Mouse (Mus musculus) frontal cortex, adult (tissue): ENCODE measurements around the gene Mrgprh.

Experiments used
- ATAC-seq: cut with Nextera tagmentation; 2 replicates; pipeline ENCODE4 v1.9.2; 2017; ENCODE audit warnings: mild to moderate bottlenecking, moderate library complexity, mixed read lengths; ENCODE audit not compliant: low TSS enrichment

The Mrgprh gene

GRCm38 (mm10) chr17:12875734-12876133, at the start of gene Mrgprh:
Gene Mrgprh, plus strand, starts transcription at chr17:12876034.
- no peak for ATAC-seq

DNA sequence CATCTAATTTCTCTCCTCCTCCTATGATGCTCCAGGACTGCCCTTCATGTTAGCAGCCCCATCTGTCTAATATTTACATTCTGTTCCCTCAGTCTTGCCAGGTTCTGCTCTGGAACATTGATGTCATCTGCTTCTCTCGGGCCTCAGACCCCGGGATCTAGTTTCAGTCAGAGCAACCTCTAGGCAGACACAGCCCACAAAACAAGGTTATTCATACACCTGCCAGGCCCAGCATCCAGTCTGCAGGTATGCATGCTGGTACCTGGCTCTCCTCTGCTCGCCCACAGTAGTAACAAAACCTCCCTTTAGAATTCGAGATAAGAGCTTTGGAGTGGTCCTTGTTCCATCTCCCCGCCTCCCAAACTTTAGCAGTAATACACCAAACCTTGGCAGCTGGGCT, 45.5 kb upstream of the Mrgprh start:
- ATAC-seq = no peak

- no peak for ATAC-seq
These were observed 43.6 kb upstream of the Mrgprh start for GRCm38 (mm10) chr17:12832231-12832630.

- no peak for ATAC-seq
These were observed 43.2 kb upstream of the Mrgprh start for GRCm38 (mm10) chr17:12832657-12833056.

- no peak for ATAC-seq
These were observed 41.5 kb upstream of the Mrgprh start for GRCm38 (mm10) chr17:12834317-12834716.

DNA sequence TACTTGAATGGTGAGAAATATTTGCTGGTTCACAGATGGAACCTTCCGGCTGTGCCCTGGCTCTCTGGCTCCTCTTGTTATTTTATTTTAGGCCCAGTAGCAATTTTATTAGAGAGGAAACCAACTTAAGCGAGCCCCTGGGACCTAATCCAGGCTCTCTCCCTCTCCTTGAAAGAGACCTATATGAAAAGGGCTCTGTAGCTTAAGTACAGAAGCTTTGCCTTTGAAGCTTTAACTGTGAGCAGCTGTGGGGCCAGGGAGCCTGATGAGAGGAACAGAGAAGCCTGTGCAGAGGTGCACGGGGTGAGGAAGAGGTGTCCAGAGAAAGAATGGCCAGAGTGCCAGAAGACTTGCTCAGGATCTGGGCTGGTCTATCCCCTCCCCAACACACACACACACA, 41.0 kb upstream of the Mrgprh start:
- ATAC-seq = no peak

DNA sequence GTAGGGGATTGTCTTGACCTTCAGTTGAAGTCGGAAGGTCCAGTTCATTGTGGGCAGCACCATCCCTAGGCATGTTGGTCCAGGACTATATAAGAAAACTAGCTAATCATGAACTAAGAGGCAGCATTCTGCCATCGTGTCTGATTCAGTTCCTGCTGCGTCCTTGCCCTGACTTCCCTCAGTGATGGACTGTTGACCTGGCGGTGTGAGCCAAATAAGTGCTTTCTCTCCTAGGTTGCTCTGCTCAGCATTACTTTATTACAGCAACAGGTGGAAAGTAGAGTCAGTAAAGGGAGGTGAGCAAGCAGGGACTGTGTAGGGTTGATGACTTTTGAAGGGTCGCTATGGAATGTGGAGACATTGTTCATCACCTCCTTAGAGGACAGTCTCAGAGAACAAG, 40.1 kb upstream of the Mrgprh start:
- no peak for ATAC-seq

GRCm38 (mm10) chr17:12839475-12840267, 36.2 kb upstream of the Mrgprh start:
- ATAC-seq = peak; percentile 89

DNA sequence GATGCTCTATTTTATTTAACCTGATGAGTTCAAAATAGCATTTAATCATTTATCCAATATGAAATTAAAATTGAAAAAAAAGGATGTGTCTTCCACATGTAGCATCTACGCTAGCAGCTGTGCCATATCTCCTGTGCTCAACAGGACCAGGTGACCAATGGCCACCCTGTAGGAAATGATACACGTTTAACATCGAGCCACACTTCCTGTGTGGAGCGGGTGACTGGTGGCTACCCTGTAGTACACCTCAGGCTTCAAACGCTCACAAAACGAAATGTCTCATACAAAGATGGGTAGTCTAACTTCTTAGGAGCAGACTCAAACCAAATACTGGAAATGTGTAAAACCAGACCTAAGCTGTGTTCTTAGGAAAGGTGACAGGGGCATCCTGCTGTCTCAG, 32.0 kb upstream of the Mrgprh start:
- no peak for ATAC-seq

DNA sequence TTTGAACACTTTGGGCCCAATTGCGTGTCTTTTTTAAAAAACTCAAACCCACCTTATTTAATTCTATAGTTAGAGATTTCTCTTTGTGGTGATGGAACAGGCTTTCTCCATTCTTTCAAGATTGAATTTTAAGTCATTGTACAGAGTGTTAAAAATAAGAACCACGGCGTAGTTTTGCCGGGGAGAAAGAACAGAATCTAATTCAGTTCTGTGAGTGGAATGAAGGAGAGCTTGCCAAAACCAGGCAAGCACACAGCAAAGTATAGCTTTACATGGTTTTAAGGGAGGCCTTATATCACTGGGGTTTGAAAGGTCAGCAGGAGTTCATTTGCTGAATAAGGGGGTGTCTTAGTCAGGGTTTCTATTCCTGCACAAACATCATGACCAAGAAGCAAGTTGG, 31.3 kb upstream of the Mrgprh start:
- ATAC-seq = peak; percentile 71

DNA sequence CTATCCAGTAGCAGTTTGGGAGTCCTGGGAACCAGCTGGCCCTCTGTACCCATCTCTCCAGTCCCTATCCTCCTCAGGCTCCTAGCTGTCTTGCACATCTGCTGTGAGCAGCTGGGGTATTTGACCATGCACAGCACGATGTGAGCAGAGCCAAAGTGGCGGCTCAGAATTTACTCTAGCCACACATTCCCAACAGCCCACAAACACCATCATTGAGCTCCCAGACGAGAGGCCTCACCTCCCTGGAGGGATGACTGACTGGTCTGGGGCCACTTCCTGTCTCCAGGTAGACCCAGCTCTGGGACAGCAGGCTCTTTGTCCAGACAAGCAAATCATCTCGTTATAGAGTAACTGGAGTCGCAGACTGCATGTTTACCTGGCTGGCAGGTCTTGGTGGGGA, 30.0 kb upstream of the Mrgprh start:
- no peak for ATAC-seq

DNA sequence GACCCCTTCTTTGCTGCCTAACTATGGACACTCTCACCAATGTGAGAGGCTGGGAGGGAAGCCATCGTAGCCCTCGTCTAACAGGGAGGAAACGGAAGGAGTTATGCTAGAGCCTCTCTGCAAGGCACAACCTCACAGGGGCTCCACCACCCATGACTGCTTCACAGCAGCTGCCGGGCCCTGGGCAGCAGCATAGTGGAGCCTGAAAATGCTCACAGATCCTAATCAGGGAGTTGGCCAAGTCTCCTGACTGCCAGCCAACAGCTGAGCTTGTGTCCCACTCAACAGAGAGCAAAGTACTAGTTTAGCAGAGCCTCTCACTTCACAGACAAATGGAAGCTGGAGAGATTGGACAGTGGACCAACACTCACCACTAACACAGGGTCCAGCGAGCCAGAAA, 29.4 kb upstream of the Mrgprh start:
- ATAC-seq = peak; percentile 55; the same call in 1 of the 2 replicates

DNA sequence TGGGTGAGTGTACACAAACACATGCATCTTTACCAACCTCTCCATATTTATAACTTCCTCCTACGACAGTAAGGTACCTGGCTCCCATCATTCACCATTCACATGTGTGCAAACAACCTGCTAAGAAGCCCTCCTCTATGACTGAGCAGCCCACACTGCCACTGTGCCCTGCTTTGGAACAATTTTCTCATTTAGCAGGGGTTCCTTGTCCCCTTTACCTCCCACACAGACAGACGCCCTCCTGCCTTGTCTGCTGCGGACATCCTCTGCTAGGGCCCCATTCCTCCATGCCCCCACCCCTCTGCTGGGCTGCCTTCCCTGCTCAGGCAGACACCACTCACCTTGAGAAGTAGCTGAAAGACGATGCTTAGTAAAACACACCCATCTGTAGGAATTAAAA, 28.1 kb upstream of the Mrgprh start:
- ATAC-seq = no peak

DNA sequence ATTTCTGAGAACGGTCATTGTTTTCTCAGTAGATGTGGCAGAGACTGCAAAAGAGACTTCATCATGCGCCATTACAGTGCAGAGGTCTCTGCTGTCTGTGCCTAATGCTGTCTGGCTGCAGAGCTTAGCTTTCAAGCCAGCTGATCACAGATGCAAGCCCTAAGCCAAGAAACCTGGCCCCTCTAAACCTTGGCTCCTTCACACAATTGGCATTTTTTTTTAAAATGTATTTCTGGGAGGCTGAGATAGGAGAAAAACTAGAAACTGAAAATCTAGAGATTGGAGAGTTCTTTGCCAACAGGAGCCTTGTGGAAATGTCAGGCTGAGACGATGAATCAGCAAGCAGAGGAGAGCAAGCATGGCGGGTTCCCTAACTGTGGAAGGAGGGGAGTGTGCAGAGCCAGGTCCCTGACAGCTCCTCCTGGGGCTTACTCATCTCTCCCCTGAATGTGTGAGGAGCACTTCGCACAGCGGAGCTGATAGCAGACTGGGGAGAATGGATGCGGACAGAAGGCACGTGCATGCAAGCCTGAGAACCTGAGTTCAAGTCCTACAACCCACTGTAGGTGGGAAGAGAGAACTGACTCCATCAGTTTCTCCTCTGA, 26.0 kb upstream of the Mrgprh start:
- ATAC-seq = peak; percentile 71

- peak; percentile 62 for ATAC-seq
These were observed 24.1 kb upstream of the Mrgprh start for GRCm38 (mm10) chr17:12851689-12852088.

- ATAC-seq = no peak
These were observed 22.0 kb upstream of the Mrgprh start for GRCm38 (mm10) chr17:12853821-12854220.

DNA sequence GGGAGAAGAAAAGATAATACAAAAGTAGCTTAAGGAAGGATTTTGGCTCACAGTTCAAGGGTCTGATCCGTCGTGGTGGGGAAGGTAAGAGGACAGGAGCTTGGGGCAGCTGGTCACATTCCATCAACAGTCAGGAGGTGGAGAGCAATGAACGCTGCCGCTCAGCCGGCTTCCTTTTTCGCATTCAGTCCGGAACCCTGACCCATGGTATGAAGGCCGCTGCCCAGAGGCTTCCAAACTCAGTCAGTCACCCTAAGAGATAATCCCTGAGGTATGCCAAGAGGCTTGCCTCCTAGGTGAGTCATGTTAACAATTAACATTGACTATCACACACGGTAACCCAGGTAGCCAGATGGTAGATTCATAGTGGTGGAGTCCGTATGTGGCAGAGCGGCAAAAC, 21.4 kb upstream of the Mrgprh start:
- ATAC-seq = no peak

- no peak for ATAC-seq
These were observed 18.4 kb upstream of the Mrgprh start for GRCm38 (mm10) chr17:12857395-12857794.

GRCm38 (mm10) chr17:12858072-12858471, 17.8 kb upstream of the Mrgprh start:
- no peak for ATAC-seq

GRCm38 (mm10) chr17:12859006-12859520, 16.8 kb upstream of the Mrgprh start:
- no peak for ATAC-seq

- no peak for ATAC-seq
These were observed 11.7 kb upstream of the Mrgprh start for GRCm38 (mm10) chr17:12864111-12864510.

GRCm38 (mm10) chr17:12865407-12865806, 10.4 kb upstream of the Mrgprh start:
- ATAC-seq = no peak

- ATAC-seq = peak; percentile 87
These were observed 9.0 kb upstream of the Mrgprh start for GRCm38 (mm10) chr17:12866853-12867252.
